7 mouse cellular contexts compared by ENCODE assay signal in the genomic region with DNA sequence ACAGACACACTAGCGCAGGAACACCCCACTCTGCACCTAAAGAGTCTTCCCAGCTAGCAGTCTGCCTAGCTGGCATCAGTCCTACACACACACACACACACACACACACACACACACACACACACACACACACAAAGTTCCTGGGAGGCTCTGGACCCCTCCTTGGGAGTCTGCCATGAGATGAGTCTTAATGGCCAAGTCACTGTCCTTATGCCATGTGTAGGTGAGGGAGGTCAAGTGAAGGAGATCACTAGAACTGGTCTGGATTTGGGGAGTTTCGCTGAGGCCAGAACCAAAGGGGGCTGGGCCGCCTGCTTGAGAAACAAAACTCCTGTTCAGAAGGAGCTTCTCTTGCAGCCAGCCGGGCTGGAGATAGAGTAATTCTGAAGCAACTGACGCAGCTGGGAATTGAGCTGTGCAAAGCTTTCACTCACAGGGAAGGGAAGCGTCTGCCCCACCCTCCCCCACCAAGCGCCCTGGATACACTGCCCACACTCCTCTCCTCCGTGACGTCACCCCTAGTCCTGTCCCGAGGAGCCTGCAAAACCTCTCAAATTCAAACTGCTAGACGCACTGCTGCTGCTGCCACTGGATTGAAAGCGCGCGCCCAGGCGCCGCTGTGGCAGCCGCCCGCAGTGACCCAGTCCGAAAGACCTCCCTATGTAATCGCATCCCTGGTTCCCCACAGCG. TPM values are rescaled to one million over a fixed set of nuclear protein-coding genes. Genes with fewer than 3 reads are reported as not detected.
DNase-seq lines count a peak whose midpoint lies in the region; ATAC-seq and TF ChIP-seq lines count a peak whose summit lies in the region.

No protein-coding gene starts in this region.

- no peaks in the 10 kb centered on the region for H3K27me3 ChIP-seq in hindbrain, embryonic 16.5 days (replicated peaks; ENCODE audit: control insufficient read depth, insufficient read depth, low read length)
- no peaks in the 10 kb centered on the region for H3K27me3 ChIP-seq in neural tube, embryonic 14.5 days (ENCODE audit: control insufficient read depth, insufficient read depth, low read length)

- H3K4me2 ChIP-seq in hindbrain, embryonic 16.5 days (ENCODE audit: low read length), result peak overlapping the region; percentile 59
- peak overlapping the region; percentile 57 for H3K4me2 ChIP-seq in neural tube, embryonic 14.5 days (ENCODE audit: low read depth, low read length)

- intact Hi-C loops in left cerebral cortex, postnatal 4 days (cut with DNase I), result no loop called here

- ATAC-seq in hindbrain, embryonic 16.5 days, result peak; percentile 88
- peak; percentile 86 for ATAC-seq in neural tube, embryonic 14.5 days (ENCODE audit: low read depth)

- H3K36me3 ChIP-seq in hindbrain, embryonic 16.5 days (ENCODE audit: control insufficient read depth, insufficient read depth, low read length), result no peaks in the 10 kb centered on the region
- no peaks in the 10 kb centered on the region for H3K36me3 ChIP-seq in neural tube, embryonic 14.5 days (ENCODE audit: control insufficient read depth, insufficient read depth, low read length)

- peak overlapping the region; percentile 73 for H3K27ac ChIP-seq in cortical plate, adult 2 months (ENCODE audit: insufficient read depth, low read length)
- H3K27ac ChIP-seq in hindbrain, embryonic 16.5 days (ENCODE audit: low read depth, low read length), result peak overlapping the region; percentile 63; the same call in 1 of the 2 replicates
- H3K27ac ChIP-seq in neural tube, embryonic 14.5 days (ENCODE audit: low read depth, low read length), result peak overlapping the region; percentile 57; the same call in 1 of the 2 replicates

- H3K9me3 ChIP-seq in hindbrain, embryonic 16.5 days (ENCODE audit: control insufficient read depth, low read length), result no peaks in the 10 kb centered on the region
- H3K9me3 ChIP-seq in neural tube, embryonic 14.5 days (ENCODE audit: control insufficient read depth, low read length), result no peaks in the 10 kb centered on the region

- TF ChIP-seq CTCF in cortical plate, adult 2 months (IDR thresholded peaks at IDR 0.05; ENCODE audit: extremely low read depth, insufficient read depth, low read length), result no peak

- H3K4me3 ChIP-seq in cortical plate, adult 2 months (ENCODE audit: insufficient read depth, low read length), result peak overlapping the region; percentile 62
- H3K4me3 ChIP-seq in hindbrain, embryonic 16.5 days (ENCODE audit: low read length), result peak overlapping the region; percentile 49
- H3K4me3 ChIP-seq in neural tube, embryonic 14.5 days (ENCODE audit: low read depth, low read length), result peak overlapping the region; percentile 41

- DNase-seq in brain, adult 2 months (ENCODE audit: low read depth, low spot score), result peak; percentile 92
- DNase-seq in gastrocnemius, postnatal 10 days, result peak; percentile 17
- DNase-seq in left cerebral cortex, postnatal 4 days, result peak; percentile 73
- no peak for DNase-seq in thymus, postnatal 10 days (ENCODE audit: low spot score in 2 of 2)

- peak overlapping the region; percentile 57 for H3K9ac ChIP-seq in hindbrain, embryonic 16.5 days (ENCODE audit: low read depth, low read length)
- H3K9ac ChIP-seq in neural tube, embryonic 14.5 days (replicated peaks; ENCODE audit: low read depth, low read length), result peak overlapping the region; percentile 47; the same call in 1 of the 2 replicates

- 9% methylated on average over 20 of the region's 21 CpGs for WGBS in hindbrain, embryonic 16.5 days
- WGBS in neural tube, embryonic 14.5 days, result 12% methylated on average over 18 of the region's 21 CpGs

- H3K4me1 ChIP-seq in cortical plate, adult 2 months (ENCODE audit: control insufficient read depth, insufficient read depth, low read length), result peaks cover 2% of the 10 kb centered on the region; the same call in 1 of the 2 replicates
- H3K4me1 ChIP-seq in hindbrain, embryonic 16.5 days (ENCODE audit: control insufficient read depth, insufficient read depth, low read depth, low read length), result peaks cover 2% of the 10 kb centered on the region; the same call in 1 of the 2 replicates
- no peaks in the 10 kb centered on the region for H3K4me1 ChIP-seq in neural tube, embryonic 14.5 days (ENCODE audit: control insufficient read depth, insufficient read depth, low read length)

- TF ChIP-seq POLR2A in cortical plate, adult 2 months (IDR thresholded peaks at IDR 0.05; ENCODE audit: extremely low read depth, insufficient read depth, low read length), result peak; percentile 45; the same call in 1 of the 2 replicates

RNA-seq across cellular contexts. Expression of a gene that starts 3.5 kb away (rescaled TPM):
- 11.4 and 12.4 TPM in 2 replicates for polyA plus RNA-seq in cortical plate, adult 2 months (2012; rRNA removed)
- 1 to 10 TPM in 1 of 2 experiments, under 1 TPM in 1; 0.75 to 1.0 TPM for total RNA-seq in gastrocnemius, postnatal 10 days (2021)
- polyA plus RNA-seq in hindbrain, embryonic 16.5 days (2015; fragmentation: Nextera tagmentation; extraction: Ambion mirVana), result 10.9 and 11.2 TPM in 2 replicates
- total RNA-seq in left cerebral cortex, postnatal 4 days (2021), result 10 to 100 TPM; 33.1 to 33.8 TPM
- 22.2 and 24.7 TPM in 2 replicates for polyA plus RNA-seq in neural tube, embryonic 14.5 days (2014; fragmentation: Nextera tagmentation; extraction: Ambion mirVana)

Comparison
In these comparisons a context has a peak if more than half of its experiments do, and no peak if none do; other contexts are left out.
1. DNase-seq: peak in brain, adult 2 months (single experiment), gastrocnemius, postnatal 10 days (single experiment) and left cerebral cortex, postnatal 4 days (single experiment); none in thymus, postnatal 10 days (0 of 2).
2. Peak in every context shown above with its lines, with median percentiles within 50 percentile points of each other: H3K27ac ChIP-seq and H3K4me3 ChIP-seq.